Mouse (Mus musculus) kidney, adult 2 months (tissue): ENCODE data around the gene Nrp1.

Experiments used
- CTCF ChIP-seq: fragments of 200-500 bp; conservative IDR thresholded peaks from 2 replicates; pipeline ENCODE4 v1.5.1; 2011; ENCODE audit warnings: low read depth, mild to moderate bottlenecking, control low read depth, low read length, moderate library complexity, mixed read lengths; ENCODE audit not compliant: insufficient read depth, insufficient read length
- POLR2A ChIP-seq: fragments of 200-500 bp; IDR thresholded peaks from one replicate; pipeline ENCODE4 v1.6.1; 2011; ENCODE audit warnings: low read depth, low read length, control low read depth

DNA sequence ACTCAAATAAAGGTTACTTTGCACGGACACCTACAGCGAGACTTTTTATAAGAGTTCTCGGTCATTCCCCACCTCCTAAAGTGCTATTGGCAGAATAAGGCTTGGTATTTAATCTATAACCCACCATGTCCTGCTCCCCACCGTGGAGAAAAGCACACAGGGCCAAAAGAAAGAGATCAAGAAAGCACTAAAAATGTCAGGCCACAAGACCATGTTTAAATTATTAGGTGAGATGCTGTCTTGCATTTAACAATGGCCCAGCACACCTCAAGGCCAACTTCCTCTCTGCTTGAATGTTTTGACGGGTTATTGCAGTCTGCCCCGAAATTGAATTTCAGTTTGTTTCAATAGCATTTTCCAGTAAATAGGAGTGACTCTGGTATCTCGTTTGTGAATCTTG lies 38.6 kb downstream of the Nrp1 start:
- TF ChIP-seq CTCF (no peak), POLR2A (no peak)
